Mouse (Mus musculus): Measurements from ENCODE around the gene Gucy2d.

Gucy2d gene

GRCm38 (mm10) chr7:98447585-98448308, 7.5 kb downstream of the Gucy2d start:
- DNase-seq: no peak

GRCm38 (mm10) chr7:98448309-98448630, 8.1 kb downstream of the Gucy2d start:
- no peak for DNase-seq

GRCm38 (mm10) chr7:98449696-98450095, 9.5 kb downstream of the Gucy2d start:
- no peak for DNase-seq

GRCm38 (mm10) chr7:98454397-98455120, 14.3 kb downstream of the Gucy2d start:
- DNase-seq: no peak

- no peak for DNase-seq
Observed at GRCm38 (mm10) chr7:98460319-98460718, 20.1 kb downstream of the Gucy2d start.

GRCm38 (mm10) chr7:98469089-98469488, 28.9 kb downstream of the Gucy2d start:
- DNase-seq: no peak

GRCm38 (mm10) chr7:98472529-98472928, 32.3 kb downstream of the Gucy2d start:
- no peak for DNase-seq

GRCm38 (mm10) chr7:98474558-98474957, 34.3 kb downstream of the Gucy2d start:
- DNase-seq: no peak

GRCm38 (mm10) chr7:98477153-98477552, 36.9 kb downstream of the Gucy2d start:
- DNase-seq: peak; percentile 76

- no peak for DNase-seq
Observed at GRCm38 (mm10) chr7:98480481-98480880, 40.3 kb downstream of the Gucy2d start.

- DNase-seq: peak; percentile 79
Observed at GRCm38 (mm10) chr7:98481066-98481734, 41.0 kb downstream of the Gucy2d start.

GRCm38 (mm10) chr7:98481861-98482260, 41.6 kb downstream of the Gucy2d start:
- no peak for DNase-seq

- DNase-seq: peak; percentile 4
Observed at GRCm38 (mm10) chr7:98482551-98483267, 42.5 kb downstream of the Gucy2d start.

- DNase-seq: no peak
Observed at GRCm38 (mm10) chr7:98483268-98483607, 43.0 kb downstream of the Gucy2d start.

- DNase-seq: no peak
Observed at GRCm38 (mm10) chr7:98484878-98485277, 44.7 kb downstream of the Gucy2d start.

- DNase-seq: no peak
Observed at GRCm38 (mm10) chr7:98485508-98485907, 45.3 kb downstream of the Gucy2d start.

- no peak for DNase-seq
Observed at GRCm38 (mm10) chr7:98486471-98486917, 46.3 kb downstream of the Gucy2d start.

GRCm38 (mm10) chr7:98487202-98487980, 47.2 kb downstream of the Gucy2d start:
- no peak for DNase-seq

GRCm38 (mm10) chr7:98488398-98489130, 48.3 kb downstream of the Gucy2d start:
- peak; percentile 14 for DNase-seq

- no peak for DNase-seq
Observed at GRCm38 (mm10) chr7:98489131-98489530, 48.9 kb downstream of the Gucy2d start, which contains the start of gene Lrrc32. Gene Lrrc32 (plus strand): TSS chr7:98489283.

GRCm38 (mm10) chr7:98489623-98490084, 49.4 kb downstream of the Gucy2d start:
- peak; percentile 53 for DNase-seq

GRCm38 (mm10) chr7:98490328-98490727, 50.1 kb downstream of the Gucy2d start:
- DNase-seq: no peak
